ENCODE assay signal across 9 mouse cellular contexts in genomic region chr5:124049249-124050045, GRCm38 (mm10). TPM values are rescaled to one million over a fixed set of nuclear protein-coding genes. Genes with fewer than 3 reads are reported as not detected.
DNase-seq lines count a peak whose midpoint lies in the region; ATAC-seq and TF ChIP-seq lines count a peak whose summit lies in the region.
"Had no signal": no experiment of that assay in that cellular context is flagged by ENCODE, and none has a peak within 500 bp of the region (broad histone marks: within the 10 kb centered on the region; RNA-seq: fewer than 3 reads in every experiment).

No protein-coding gene starts in this region.

- intact Hi-C loops in heart, postnatal 14 days (cut with DNase I), result loop anchor here (5.0 kb wide), 1 partner anchor 33 kb away; no protein-coding TSS in a partner anchor

- H3K9me3 ChIP-seq in heart, embryonic 11.5 days (replicated peaks; ENCODE audit: control insufficient read depth, low read length), result no peaks in the 10 kb centered on the region
- H3K9me3 ChIP-seq in G1E (replicated peaks), result no peaks in the 10 kb centered on the region
- no peaks in the 10 kb centered on the region for H3K9me3 ChIP-seq in forebrain, postnatal 0 days (ENCODE audit: low read length)
- H3K9me3 ChIP-seq in liver, embryonic 16.5 days (replicated peaks; ENCODE audit: control insufficient read depth, low read length), result no peaks in the 10 kb centered on the region

- peak overlapping the region; percentile 51 for H3K4me2 ChIP-seq in heart, embryonic 11.5 days
- no peak overlapping the region for H3K4me2 ChIP-seq in forebrain, postnatal 0 days (ENCODE audit: low read depth)
- H3K4me2 ChIP-seq in liver, embryonic 16.5 days (ENCODE audit: low read depth, low read length), result peak overlapping the region; percentile 53

- peak overlapping the region; percentile 64 for H3K9ac ChIP-seq in heart, embryonic 11.5 days (ENCODE audit: low read depth, low read length)
- H3K9ac ChIP-seq in forebrain, postnatal 0 days, result no peak overlapping the region
- H3K9ac ChIP-seq in liver, embryonic 16.5 days (ENCODE audit: low read depth, low read length), result peak overlapping the region; percentile 64

- H3K4me3 ChIP-seq in heart, embryonic 11.5 days (ENCODE audit: low read depth, low read length), result peak overlapping the region; percentile 12; the same call in 1 of the 2 replicates
- H3K4me3 ChIP-seq in G1E (ENCODE audit: low read depth, low read length), result peak overlapping the region; percentile 64; the same call in 1 of the 2 replicates
- no peak overlapping the region for H3K4me3 ChIP-seq in forebrain, postnatal 0 days (ENCODE audit: low read depth, low read length)
- peak overlapping the region; percentile 58 for H3K4me3 ChIP-seq in liver, embryonic 16.5 days (ENCODE audit: low read depth, low read length)

- H3K27me3 ChIP-seq in heart, embryonic 11.5 days (ENCODE audit: control insufficient read depth, insufficient read depth, low read length), result no peaks in the 10 kb centered on the region
- H3K27me3 ChIP-seq in G1E (ENCODE audit: insufficient read depth, low read length), result no peaks in the 10 kb centered on the region; the same call in 1 of the 2 replicates
- no peaks in the 10 kb centered on the region for H3K27me3 ChIP-seq in forebrain, postnatal 0 days (ENCODE audit: insufficient read depth, low read length)
- H3K27me3 ChIP-seq in liver, embryonic 16.5 days (ENCODE audit: control insufficient read depth, insufficient read depth, low read depth, low read length), result no peaks in the 10 kb centered on the region

- no peaks in the 10 kb centered on the region for H3K36me3 ChIP-seq in heart, embryonic 11.5 days (ENCODE audit: control insufficient read depth, insufficient read depth, low read length)
- H3K36me3 ChIP-seq in G1E (replicated peaks), result peaks cover 24% of the 10 kb centered on the region
- H3K36me3 ChIP-seq in forebrain, postnatal 0 days (ENCODE audit: insufficient read depth), result no peaks in the 10 kb centered on the region
- H3K36me3 ChIP-seq in liver, embryonic 16.5 days (ENCODE audit: control insufficient read depth, insufficient read depth), result no peaks in the 10 kb centered on the region

- no peak for TF ChIP-seq CTCF in G1E (IDR thresholded peaks at IDR 0.05; ENCODE audit: low read depth, low read length)
- no peak for TF ChIP-seq CTCF in forebrain, postnatal 0 days (IDR thresholded peaks at IDR 0.05; ENCODE audit: low read depth)

- no peak for DNase-seq in heart, postnatal 14 days
- DNase-seq in G1E (ENCODE audit: low spot score), result no peak
- no peak for DNase-seq in forebrain, postnatal 0 days
- DNase-seq in embryo, embryonic 11 days, result no peak
- no peak for DNase-seq in kidney, postnatal 14 days
- DNase-seq: cerebellum, adult 2 months had no signal

- peak overlapping the region; percentile 83 for H3K27ac ChIP-seq in heart, embryonic 11.5 days (ENCODE audit: low read depth, low read length)
- H3K27ac ChIP-seq in forebrain, postnatal 0 days (ENCODE audit: low read depth, low read length), result 0 out of 2 replicates have a peak overlapping the region, but pooled peaks have one; percentile 22
- H3K27ac ChIP-seq in liver, embryonic 16.5 days (ENCODE audit: low read length), result peak overlapping the region; percentile 96

- ATAC-seq in heart, embryonic 11.5 days (replicated peaks; ENCODE audit: insufficient number of reproducible peaks, low FRiP score, low TSS enrichment), result no peak
- no peak for ATAC-seq in G1E (ENCODE audit: extremely low read depth, insufficient number of reproducible peaks, low FRiP score, poor library complexity, severe bottlenecking)
- ATAC-seq in forebrain, postnatal 0 days, result no peak
- no peak for ATAC-seq in liver, embryonic 16.5 days (ENCODE audit: low read depth)
- no peak for ATAC-seq in inflammation-experienced regulatory T-cells, adult 6 months

- H3K4me1 ChIP-seq in heart, embryonic 11.5 days (ENCODE audit: control insufficient read depth, insufficient read depth, low read length), result peaks cover 34% of the 10 kb centered on the region
- peaks cover 42% of the 10 kb centered on the region for H3K4me1 ChIP-seq in G1E (ENCODE audit: insufficient read depth, low read depth, low read length)
- peaks cover 6% of the 10 kb centered on the region; the same call in 1 of the 2 replicates for H3K4me1 ChIP-seq in forebrain, postnatal 0 days (ENCODE audit: insufficient read depth)
- peaks cover 63% of the 10 kb centered on the region for H3K4me1 ChIP-seq in liver, embryonic 16.5 days (ENCODE audit: control insufficient read depth, low read depth, low read length)

- WGBS in heart, embryonic 11.5 days (ENCODE audit: insufficient replicate concordance), result 54% methylated on average over 15 of the region's 15 CpGs
- 68% methylated on average over 15 of the region's 15 CpGs for WGBS in forebrain, postnatal 0 days
- 48% methylated on average over 15 of the region's 15 CpGs for WGBS in liver, embryonic 16.5 days (ENCODE audit: insufficient replicate concordance)

RNA-seq across cellular contexts. Expression of gene Vps37b, which starts 17.4 kb away (rescaled TPM):
- 43.3 and 48.2 TPM in 2 replicates for polyA plus RNA-seq in heart, embryonic 11.5 days (2014; fragmentation: Nextera tagmentation; extraction: Ambion mirVana)
- total RNA-seq in heart, postnatal 14 days (2021), result 10 to 100 TPM; 22.2 to 22.7 TPM
- 55.7 and 64.1 TPM in 2 replicates for total RNA-seq in G1E (2014; fragmentation: Nextera tagmentation)
- total RNA-seq in G1E (2017), result 26.2 and 27.5 TPM in 2 replicates
- 135 and 192 TPM in 2 replicates for polyA plus RNA-seq in G1E (2012)
- 62.0 and 62.2 TPM in 2 replicates for total RNA-seq in forebrain, postnatal 0 days (2014; rRNA removed)
- 76.5 and 90.8 TPM in 2 replicates for polyA plus RNA-seq in forebrain, postnatal 0 days (2015; fragmentation: Nextera tagmentation; extraction: Ambion mirVana)
- 14.3 and 16.3 TPM in 2 replicates for polyA plus RNA-seq in liver, embryonic 16.5 days (2015; fragmentation: Nextera tagmentation; extraction: Ambion mirVana)
- 10 to 100 TPM; 18.4 to 21.9 (median 18.7) TPM for polyA plus RNA-seq in inflammation-experienced regulatory T-cells, adult 6 months (2017; shearing (Covaris generic))

RNA-seq across cellular contexts. Expression of gene Abcb9, which starts 46.2 kb away (rescaled TPM):
- 1.1 and 1.4 TPM in 2 replicates for polyA plus RNA-seq in heart, embryonic 11.5 days (2014; fragmentation: Nextera tagmentation; extraction: Ambion mirVana)
- 1 to 10 TPM; 7.8 to 9.9 TPM for total RNA-seq in heart, postnatal 14 days (2021)
- 0.75 TPM in 1 of 2 replicates, not detected in the other for total RNA-seq in G1E (2014; fragmentation: Nextera tagmentation)
- 0.60 and 1.0 TPM in 2 replicates for total RNA-seq in G1E (2017)
- 0.62 and 0.66 TPM in 2 replicates for polyA plus RNA-seq in G1E (2012)
- 24.9 and 25.0 TPM in 2 replicates for total RNA-seq in forebrain, postnatal 0 days (2014; rRNA removed)
- 13.9 and 19.7 TPM in 2 replicates for polyA plus RNA-seq in forebrain, postnatal 0 days (2015; fragmentation: Nextera tagmentation; extraction: Ambion mirVana)
- 6.4 and 6.7 TPM in 2 replicates for polyA plus RNA-seq in liver, embryonic 16.5 days (2015; fragmentation: Nextera tagmentation; extraction: Ambion mirVana)
- 10 to 100 TPM; 13.2 to 23.3 (median 16.7) TPM for polyA plus RNA-seq in inflammation-experienced regulatory T-cells, adult 6 months (2017; shearing (Covaris generic))

Comparison
In these comparisons a context has a peak if more than half of its experiments do, and no peak if none do; other contexts are left out.
1. H3K27ac ChIP-seq: peak in every context shown above with its lines; median percentile 96 in liver, embryonic 16.5 days; 83 in heart, embryonic 11.5 days; 22 in forebrain, postnatal 0 days.